Mouse (Mus musculus) myocyte (in vitro differentiated cells): ENCODE data around the gene Jade2. TPM values are rescaled to one million over a fixed set of nuclear protein-coding genes. Genes with fewer than 3 reads are reported as not detected.

Experiments
- H3K27me3 ChIP-seq: one replicate; pipeline ENCODE4 v1.6.1; 2011; ENCODE audit not compliant: control insufficient read depth, insufficient read depth, insufficient read length
- H3K36me3 ChIP-seq: one replicate; pipeline ENCODE4 v1.6.1; 2011; ENCODE audit not compliant: control insufficient read depth, insufficient read depth
- H3K4me2 ChIP-seq: one replicate; pipeline ENCODE4 v1.6.1; 2011; ENCODE audit warnings: low read depth, control low read depth
- H3K4me3 ChIP-seq: one replicate; pipeline ENCODE4 v1.5.1; 2011; ENCODE audit warnings: mild to moderate bottlenecking, control low read depth, moderate library complexity
- H3K79me2 ChIP-seq: one replicate; pipeline ENCODE4 v1.6.1; 2011; ENCODE audit not compliant: control insufficient read depth, insufficient read depth
- H3ac ChIP-seq: one replicate; pipeline ENCODE4 v1.6.1; 2011; ENCODE audit not compliant: control insufficient read depth, insufficient read length
- CEBPB ChIP-seq: IDR thresholded peaks from 2 replicates; pipeline ENCODE4 v1.6.1; 2011; ENCODE audit warnings: mild to moderate bottlenecking, moderate library complexity; ENCODE audit not compliant: poor library complexity, insufficient read depth, severe bottlenecking
- E2F4 ChIP-seq: IDR thresholded peaks from one replicate; pipeline ENCODE4 v1.6.1; 2011; ENCODE audit warnings: mild to moderate bottlenecking, control low read depth, moderate library complexity; ENCODE audit not compliant: insufficient read depth
- MAX ChIP-seq: IDR thresholded peaks from one replicate; pipeline ENCODE4 v1.6.1; 2011; ENCODE audit warnings: low read depth, mild to moderate bottlenecking, control low read depth
- MYOD1 ChIP-seq, 3 experiments: IDR thresholded peaks; one replicate each; pipeline ENCODE4 v1.6.1; 2011; ENCODE audit warnings: control low read depth in 2 of 3, low read depth in 2 of 3, mild to moderate bottlenecking in 2 of 3, moderate library complexity in 1 of 3; ENCODE audit not compliant: insufficient read length in 2 of 3, control insufficient read depth in 1 of 3
- MYOG ChIP-seq, 3 experiments: IDR thresholded peaks; one replicate each; pipeline ENCODE4 v1.6.1; 2011; ENCODE audit warnings: control low read depth in 2 of 3, low read depth in 2 of 3, mild to moderate bottlenecking in 2 of 3; ENCODE audit not compliant: insufficient read length in 2 of 3, control insufficient read depth in 1 of 3, insufficient read depth in 1 of 3
- POLR2A ChIP-seq: IDR thresholded peaks from one replicate; pipeline ENCODE4 v1.6.1; 2011; ENCODE audit warnings: low read depth, mild to moderate bottlenecking, control low read depth, moderate library complexity; ENCODE audit not compliant: insufficient read length
- POLR2AphosphoS2 ChIP-seq: IDR thresholded peaks from one replicate; pipeline ENCODE4 v1.6.1; 2011; ENCODE audit warnings: low read depth, control low read depth; ENCODE audit not compliant: insufficient read length
- REST ChIP-seq: IDR thresholded peaks from one replicate; pipeline ENCODE4 v1.6.1; 2011; ENCODE audit warnings: mild to moderate bottlenecking, control low read depth, moderate library complexity; ENCODE audit not compliant: insufficient read depth, insufficient read length
- SRF ChIP-seq: IDR thresholded peaks from one replicate; pipeline ENCODE4 v1.6.1; 2011; ENCODE audit warnings: low read depth; ENCODE audit not compliant: control insufficient read depth, insufficient read length
- TCF12 ChIP-seq: IDR thresholded peaks from one replicate; pipeline ENCODE4 v1.6.1; 2011; ENCODE audit warnings: mild to moderate bottlenecking, control low read depth; ENCODE audit not compliant: poor library complexity, insufficient read depth, severe bottlenecking
- TCF3 ChIP-seq: IDR thresholded peaks from one replicate; pipeline ENCODE4 v1.6.1; 2011; ENCODE audit warnings: low read depth, control low read depth; ENCODE audit not compliant: insufficient read length
- USF1 ChIP-seq: IDR thresholded peaks from one replicate; pipeline ENCODE4 v1.6.1; 2011; ENCODE audit warnings: low read depth, mild to moderate bottlenecking, control low read depth, moderate library complexity
- polyA plus RNA-seq: library from polyadenylated mRNA; unstranded; fragments of >200 nt; fragmentation: generic; extraction: Trizol; gene quantifications from one replicate; pipeline ENCODE4 v1.2.1, GENCODE M21; 2012; ENCODE audit warnings: missing spikeins

Gene Jade2
- polyA plus RNA-seq, 1 experiment, result 2.6 TPM

DNA sequence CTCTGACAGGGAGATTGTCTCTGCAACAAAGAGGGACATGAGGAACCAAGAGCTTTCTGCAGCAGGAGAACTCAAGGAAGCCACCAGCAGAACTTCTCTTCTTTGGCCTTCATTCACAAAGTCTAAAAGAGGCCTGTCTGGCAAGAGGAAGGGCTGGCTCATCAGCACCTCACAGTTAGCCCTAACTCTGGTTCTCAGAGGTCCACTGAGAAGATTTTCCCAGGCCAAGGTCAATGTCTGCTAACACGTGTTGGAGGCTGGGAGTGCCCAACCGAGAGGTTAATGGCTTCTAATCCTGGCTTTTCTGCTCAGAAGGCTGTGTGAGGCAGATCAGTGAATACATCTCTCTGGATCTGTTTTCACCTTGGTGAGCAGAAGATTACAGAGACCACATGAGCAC is 2.1 kb upstream of the Jade2 start:
- Histone ChIP-seq H3K79me2 (no peaks in the 10 kb centered on the region), H3ac (no peak overlapping the region), H3K4me3 (no peak overlapping the region), H3K27me3 (no peaks in the 10 kb centered on the region), H3K4me2 (no peak overlapping the region), H3K36me3 (no peaks in the 10 kb centered on the region)
- TF ChIP-seq USF1, result no peak
- no peak for TF ChIP-seq REST
- no peak for TF ChIP-seq MAX
- no peak for TF ChIP-seq SRF
- no peak for TF ChIP-seq POLR2AphosphoS2

- TF ChIP-seq POLR2A, result peak; percentile 26
- TF ChIP-seq REST, result no peak
- TF ChIP-seq POLR2AphosphoS2, result peak; percentile 28
- peak overlapping the region; percentile 86 for H3K4me2 ChIP-seq
- H3K4me3 ChIP-seq, result peak overlapping the region; percentile 60
- H3ac ChIP-seq, result no peak overlapping the region
- no peaks in the 10 kb centered on the region for H3K27me3 ChIP-seq
- no peaks in the 10 kb centered on the region for H3K79me2 ChIP-seq
- no peaks in the 10 kb centered on the region for H3K36me3 ChIP-seq
These were observed 1.1 kb upstream of the Jade2 start for GRCm38 (mm10) chr11:51858528-51859051.

GRCm38 (mm10) chr11:51857818-51858527 is 520 bp upstream of the Jade2 start:
- H3K79me2 ChIP-seq, result no peaks in the 10 kb centered on the region
- no peaks in the 10 kb centered on the region for H3K27me3 ChIP-seq
- H3ac ChIP-seq, result peak overlapping the region; percentile 12
- TF ChIP-seq CEBPB, result no peak
- peak; percentile 43 for TF ChIP-seq POLR2A
- TF ChIP-seq TCF3, result no peak
- TF ChIP-seq TCF12, result no peak
- TF ChIP-seq MYOD1 (IDR thresholded peaks at IDR 0.05; ENCODE audit: control insufficient read depth in 1 of 3, insufficient read length in 2 of 3, low read depth in 2 of 3), result no peak
- H3K4me2 ChIP-seq, result peak overlapping the region; percentile 86
- peak overlapping the region; percentile 60 for H3K4me3 ChIP-seq
- H3K36me3 ChIP-seq, result no peaks in the 10 kb centered on the region

DNA sequence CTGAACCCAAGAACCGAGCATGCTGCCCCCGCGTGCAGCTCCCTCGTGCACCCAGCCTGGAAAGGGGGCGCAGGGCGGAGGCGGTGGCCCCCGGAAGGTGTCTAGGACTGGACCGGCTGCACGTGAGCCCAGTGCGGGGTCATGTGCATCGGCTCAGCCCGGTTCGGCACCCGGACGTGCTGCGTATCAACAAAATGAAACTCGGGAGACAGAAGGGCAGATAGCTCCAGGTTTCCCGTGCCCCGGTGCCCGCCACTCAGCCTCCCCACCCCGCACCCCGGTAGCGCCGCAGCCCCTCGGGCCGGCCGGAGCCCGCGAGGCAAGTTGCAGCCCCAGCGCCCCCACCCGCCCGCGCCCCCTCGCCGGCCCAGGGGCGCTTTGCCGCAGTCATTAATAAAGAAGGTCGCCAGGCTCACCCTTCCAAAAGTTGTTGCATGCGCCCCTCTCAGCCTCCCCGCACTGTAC is 805 bp downstream of the Jade2 start:
- no peaks in the 10 kb centered on the region for H3K36me3 ChIP-seq
- no peaks in the 10 kb centered on the region for H3K79me2 ChIP-seq
- peak overlapping the region; percentile 83 for H3K4me2 ChIP-seq
- H3K27me3 ChIP-seq, result no peaks in the 10 kb centered on the region
- TF ChIP-seq CEBPB (no peak), TCF12 (no peak), REST (no peak), MYOG (IDR thresholded peaks at IDR 0.05; ENCODE audit: control insufficient read depth in 1 of 3, insufficient read depth in 1 of 3, insufficient read length in 2 of 3, low read depth in 2 of 3) (no peak), E2F4 (no peak), MYOD1 (IDR thresholded peaks at IDR 0.05; ENCODE audit: control insufficient read depth in 1 of 3, insufficient read length in 2 of 3, low read depth in 2 of 3) (no peak), SRF (no peak), MAX (no peak), USF1 (no peak), POLR2AphosphoS2 (no peak), TCF3 (no peak), POLR2A (no peak)
- H3K4me3 ChIP-seq, result peak overlapping the region; percentile 60
- H3ac ChIP-seq, result peak overlapping the region; percentile 12

GRCm38 (mm10) chr11:51855818-51856615 is 1.4 kb downstream of the Jade2 start:
- Histone ChIP-seq H3K4me2 (peak overlapping the region; percentile 83), H3K4me3 (peak overlapping the region; percentile 60), H3K27me3 (no peaks in the 10 kb centered on the region), H3K79me2 (no peaks in the 10 kb centered on the region), H3ac (peak overlapping the region; percentile 12), H3K36me3 (no peaks in the 10 kb centered on the region)
- TF ChIP-seq CEBPB (no peak), E2F4 (no peak), TCF3 (no peak), REST (no peak), POLR2A (peak; percentile 22), TCF12 (no peak), MYOG (IDR thresholded peaks at IDR 0.05; ENCODE audit: control insufficient read depth in 1 of 3, insufficient read depth in 1 of 3, insufficient read length in 2 of 3, low read depth in 2 of 3) (peak in 1 of 3 experiments; percentile 9), MAX (no peak), USF1 (no peak), SRF (no peak), MYOD1 (IDR thresholded peaks at IDR 0.05; ENCODE audit: control insufficient read depth in 1 of 3, insufficient read length in 2 of 3, low read depth in 2 of 3) (no peak)
